Mouse (Mus musculus): Measurements from ENCODE around the gene Bcl2. TPM values are rescaled to one million over a fixed set of nuclear protein-coding genes. Genes with fewer than 3 reads are reported as not detected.
"Not testable (repeated sequence)": the region's sequence is repeated elsewhere in the genome, so short reads cannot be mapped to it uniquely, and the experiment has no call there.

Bcl2 gene
- total RNA-seq, 2 experiments from 2014 or later, result 6.1 to 8.8 TPM

DNA sequence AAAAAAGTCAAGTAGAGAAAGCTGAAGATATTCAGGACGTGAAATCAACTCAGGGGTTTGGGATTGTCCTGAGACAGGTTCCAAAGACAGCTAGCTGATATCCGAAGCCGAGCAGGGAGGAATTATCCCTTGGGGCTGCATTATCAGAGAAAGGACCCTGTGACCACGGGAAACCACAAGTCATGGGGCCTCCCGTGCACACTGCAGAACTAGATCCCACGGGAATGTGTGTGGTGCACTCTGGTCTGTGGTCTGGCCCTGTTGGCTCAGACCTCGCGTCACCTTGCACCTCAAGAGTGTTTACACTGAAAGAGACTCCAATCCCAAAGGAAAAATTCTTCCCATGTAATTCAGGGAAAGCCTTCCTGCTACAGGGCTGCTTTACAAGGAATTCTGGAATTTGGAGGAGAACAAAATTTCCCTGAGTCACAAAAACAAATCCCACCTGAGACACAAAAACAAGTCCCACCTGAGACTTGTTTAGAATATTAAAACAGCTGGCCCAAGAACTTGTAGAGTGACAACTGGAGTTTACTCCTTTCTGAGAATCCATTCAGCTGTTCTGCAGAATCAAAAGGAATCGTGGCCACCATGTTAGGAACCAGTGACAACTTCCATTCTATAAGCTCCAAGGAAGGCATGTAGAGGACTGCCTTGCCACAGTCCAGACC is 158.4 kb downstream of the Bcl2 start:
- DNase-seq, result no peak

DNA sequence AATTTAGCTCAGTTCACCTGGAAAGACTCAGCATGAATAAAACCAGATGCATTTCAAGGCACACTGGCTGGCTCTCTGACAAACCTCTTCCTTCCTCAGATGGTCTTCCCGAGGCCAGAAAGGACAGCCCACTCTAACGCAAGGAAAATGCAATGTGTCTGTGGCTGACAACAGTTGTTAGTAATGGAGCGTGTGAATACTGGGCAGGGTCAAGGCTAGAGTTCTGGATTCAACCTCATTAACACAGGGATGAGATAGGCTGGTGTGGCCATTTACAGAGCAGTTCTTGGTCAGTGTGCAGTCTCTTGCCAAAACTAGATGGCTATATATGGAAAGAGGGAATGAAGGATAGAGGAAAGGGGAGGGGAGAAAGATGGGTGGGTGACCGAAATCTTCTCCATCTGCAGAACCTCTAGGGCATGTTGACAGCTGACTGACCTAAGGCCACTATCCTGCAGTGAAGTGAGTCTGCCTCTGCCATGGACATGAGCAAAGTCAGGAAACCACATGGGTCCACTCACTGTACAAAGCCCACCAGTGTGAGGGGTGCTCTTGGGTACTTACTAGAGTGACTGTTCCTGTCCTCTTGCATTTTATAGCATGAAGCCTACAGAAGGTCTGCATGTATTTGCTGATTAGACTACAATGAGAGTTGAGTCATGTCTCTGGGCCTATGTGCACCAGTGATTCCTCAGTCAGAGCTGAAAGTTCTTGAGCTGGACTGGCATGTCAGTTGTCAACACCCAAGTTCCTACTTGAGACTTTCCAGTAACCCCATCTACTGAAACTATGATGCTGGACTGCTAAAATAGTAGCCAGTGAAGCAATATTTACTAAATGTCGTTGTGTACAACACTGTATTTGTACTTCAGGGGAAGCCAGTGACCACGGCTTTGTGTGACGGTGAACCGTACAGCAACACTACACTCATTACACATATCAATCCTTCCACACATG is 159.9 kb downstream of the Bcl2 start:
- DNase-seq, result no peak

DNA sequence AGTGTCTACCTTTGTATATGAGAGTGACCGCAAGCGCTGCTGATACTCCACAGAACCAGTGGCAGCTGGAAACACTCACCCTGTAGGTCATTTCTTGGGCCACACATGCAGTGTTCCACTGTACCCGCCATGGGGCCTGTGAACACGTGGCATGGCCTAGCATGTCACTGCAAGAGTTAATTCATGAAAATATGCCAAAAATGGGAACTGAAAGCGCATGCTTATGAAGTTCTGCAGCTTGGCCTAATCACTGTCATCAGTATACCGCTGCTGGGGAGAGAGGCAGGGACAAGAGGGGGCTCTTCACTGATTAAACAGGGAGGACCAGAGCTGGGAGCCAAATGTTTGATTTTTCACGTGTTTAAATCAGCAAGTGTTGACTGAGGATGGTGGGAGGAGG is 161.2 kb downstream of the Bcl2 start:
- no peak for DNase-seq

DNA sequence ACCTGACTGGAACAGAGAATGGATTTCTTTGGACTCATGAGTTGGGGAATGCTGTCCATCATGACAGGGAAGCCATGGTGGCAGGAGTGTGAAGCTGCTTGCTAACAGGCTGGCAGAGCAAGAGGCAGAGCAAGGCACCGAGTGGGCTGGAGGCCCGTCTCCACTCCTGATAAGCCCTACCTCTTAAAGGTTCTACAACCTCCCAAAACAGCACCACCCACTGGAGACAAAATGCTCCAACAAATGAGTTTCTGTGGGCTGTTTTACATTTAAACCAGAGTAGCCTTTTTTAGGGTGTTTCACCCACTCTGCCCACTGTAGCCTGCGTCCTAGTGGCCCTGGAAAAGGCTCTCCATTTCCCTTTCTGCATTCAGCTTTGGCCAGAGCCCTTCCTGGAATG is 163.5 kb downstream of the Bcl2 start:
- no peak for DNase-seq

DNA sequence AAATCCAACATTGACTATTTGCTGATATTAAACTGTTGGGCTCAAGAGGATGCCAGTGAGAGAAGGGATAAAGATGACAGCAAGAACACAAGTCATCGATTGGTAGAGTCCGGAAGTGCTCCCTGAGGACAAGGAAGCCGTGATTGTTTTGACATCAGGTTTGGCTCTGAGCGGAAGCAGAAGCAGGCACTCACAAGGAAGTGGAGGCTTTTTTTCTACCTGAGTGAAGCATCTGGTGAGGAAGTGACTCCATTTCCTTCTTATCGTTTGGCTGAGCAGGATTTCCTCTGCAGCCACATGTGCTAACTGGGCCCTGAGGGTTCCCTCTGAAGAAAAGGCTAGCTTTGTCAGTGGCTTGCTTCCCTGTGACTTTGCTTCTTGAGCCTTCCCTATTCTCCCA is 165.0 kb downstream of the Bcl2 start:
- no peak for DNase-seq

DNA sequence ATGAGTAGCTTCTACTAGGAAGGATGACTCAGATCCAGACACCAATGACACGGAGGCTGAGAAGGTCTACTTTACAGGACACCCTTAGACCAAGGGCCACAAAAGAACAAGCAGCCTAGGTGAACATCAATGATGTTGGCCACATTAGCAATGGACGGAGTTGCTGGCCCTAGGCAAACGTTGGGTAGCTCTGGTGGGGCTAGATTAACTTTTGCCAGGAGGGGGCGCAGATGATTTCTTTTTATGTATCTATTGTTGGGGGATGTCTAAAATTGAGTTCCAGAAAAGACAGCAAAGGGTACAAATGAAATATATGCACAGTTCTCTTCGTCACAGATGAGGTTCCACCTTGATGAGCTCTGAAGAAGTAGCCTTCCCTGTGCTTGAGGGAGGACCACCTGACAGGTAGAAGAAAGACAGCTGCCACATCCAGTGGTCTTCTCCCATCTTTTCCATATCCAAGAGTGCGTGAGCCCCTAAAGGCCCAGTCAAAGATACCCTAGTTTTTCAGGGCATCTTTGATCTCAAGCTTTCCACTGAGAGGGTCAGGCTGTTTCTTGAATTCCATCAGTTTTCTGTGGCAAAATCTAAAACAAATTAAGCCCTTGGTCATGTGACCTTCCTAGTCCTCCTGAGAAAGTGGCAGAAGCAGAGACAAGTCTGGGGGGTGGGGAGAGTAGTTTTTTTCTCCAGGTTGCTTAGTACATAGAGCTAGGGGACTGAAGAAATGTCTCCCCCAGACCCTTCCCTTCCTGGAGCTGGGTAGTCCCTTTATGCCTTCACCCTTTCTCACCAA is 169.1 kb downstream of the Bcl2 start:
- peak; percentile 79 for DNase-seq

DNA sequence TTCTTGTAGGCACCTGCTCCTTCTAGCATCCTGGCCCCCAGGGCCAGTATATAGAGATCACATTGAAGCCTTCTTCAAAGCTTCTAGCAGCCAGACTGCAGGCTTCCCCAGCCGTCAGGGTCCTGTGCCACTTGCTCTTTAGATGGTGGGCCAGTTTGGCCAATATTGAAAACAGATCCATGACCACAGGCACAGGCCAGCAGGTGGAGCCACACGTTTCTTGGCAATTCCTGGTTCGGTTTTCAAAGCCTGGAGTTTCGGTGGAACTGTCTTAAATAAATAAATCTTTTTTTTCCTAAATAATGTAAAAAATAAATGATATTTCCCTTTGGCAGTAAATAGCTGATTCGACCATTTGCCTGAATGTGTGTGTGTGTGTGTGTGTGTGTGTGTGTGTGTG is 171.3 kb downstream of the Bcl2 start:
- peak; percentile 67 for DNase-seq

DNA sequence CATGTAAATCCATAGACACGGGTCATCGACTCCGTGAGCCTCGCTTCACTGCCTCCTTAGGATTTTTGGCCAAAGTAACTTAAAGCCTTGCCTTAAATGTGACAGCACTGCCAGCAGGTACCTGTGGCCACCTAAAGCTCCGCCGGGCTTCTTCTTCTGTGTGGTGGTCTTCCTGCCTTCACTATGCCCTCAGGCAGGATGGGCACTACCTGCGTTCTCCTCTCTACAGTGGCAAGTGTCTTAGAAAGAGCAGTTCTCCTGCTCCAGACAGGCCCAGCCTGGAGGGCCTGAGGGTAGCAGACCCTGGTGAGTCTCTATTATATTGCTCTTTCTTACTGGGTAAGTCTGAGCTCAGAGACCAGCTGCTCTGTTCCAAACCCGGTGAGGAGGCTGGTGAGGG is 172.2 kb downstream of the Bcl2 start:
- DNase-seq, result no peak

DNA sequence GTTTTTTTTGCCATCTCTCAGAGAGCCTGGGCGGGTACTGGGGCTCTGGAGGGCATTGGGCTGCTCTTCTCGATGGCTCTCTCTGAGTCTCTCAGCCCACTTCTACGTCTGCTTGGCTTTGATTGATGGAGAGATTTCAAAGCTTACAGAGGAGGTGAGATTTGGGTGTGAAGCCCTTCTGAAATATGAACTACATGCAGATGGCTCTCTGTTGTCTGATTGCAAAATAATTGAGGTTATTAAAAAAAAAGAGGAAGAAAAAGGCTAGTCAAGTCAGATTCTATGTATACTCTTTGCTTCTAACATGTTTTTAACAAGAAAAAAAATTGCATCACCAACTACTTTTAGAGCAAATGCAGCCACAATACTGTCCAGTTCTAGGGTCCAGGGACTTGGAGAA is 173.9 kb downstream of the Bcl2 start:
- no peak for DNase-seq

DNA sequence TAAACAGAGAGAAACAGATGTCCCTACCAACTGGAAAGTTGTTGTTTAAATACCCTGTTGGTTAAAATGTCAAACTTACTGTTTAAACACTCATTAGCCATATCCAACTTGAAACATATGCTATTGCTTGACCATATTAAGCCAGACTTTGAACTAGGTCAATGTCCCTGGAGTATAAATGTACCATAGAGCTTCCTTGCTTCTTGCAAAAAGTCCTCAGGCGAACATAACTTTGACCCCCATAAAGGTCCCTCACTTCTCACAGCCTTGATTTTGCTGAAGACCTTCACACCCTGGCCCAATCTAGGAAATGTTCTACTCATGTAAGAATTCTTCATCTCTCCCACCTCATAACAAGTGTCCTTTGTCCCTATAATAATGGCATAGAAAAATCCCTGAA is 175.0 kb downstream of the Bcl2 start:
- DNase-seq, result no peak

DNA sequence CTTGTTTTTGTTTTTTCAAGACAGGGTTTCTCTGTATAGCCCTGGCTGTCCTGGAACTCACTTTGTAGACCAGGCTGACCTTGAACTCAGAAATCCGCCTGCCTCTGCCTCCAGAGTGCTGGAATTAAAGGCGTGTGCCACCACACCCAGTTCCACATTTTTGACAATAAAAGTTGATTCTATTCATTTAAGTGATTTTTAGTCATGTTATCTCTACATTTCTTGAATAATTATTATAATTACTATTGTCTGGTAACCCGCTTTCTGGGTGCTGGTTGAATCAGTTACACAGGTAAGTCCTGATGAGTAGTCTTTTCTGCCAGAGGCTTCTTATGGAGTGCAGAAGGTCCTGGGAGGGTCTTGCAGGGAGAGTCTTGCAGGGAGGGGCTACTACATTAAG is 179.2 kb downstream of the Bcl2 start:
- DNase-seq, result not testable (repeated sequence)

DNA sequence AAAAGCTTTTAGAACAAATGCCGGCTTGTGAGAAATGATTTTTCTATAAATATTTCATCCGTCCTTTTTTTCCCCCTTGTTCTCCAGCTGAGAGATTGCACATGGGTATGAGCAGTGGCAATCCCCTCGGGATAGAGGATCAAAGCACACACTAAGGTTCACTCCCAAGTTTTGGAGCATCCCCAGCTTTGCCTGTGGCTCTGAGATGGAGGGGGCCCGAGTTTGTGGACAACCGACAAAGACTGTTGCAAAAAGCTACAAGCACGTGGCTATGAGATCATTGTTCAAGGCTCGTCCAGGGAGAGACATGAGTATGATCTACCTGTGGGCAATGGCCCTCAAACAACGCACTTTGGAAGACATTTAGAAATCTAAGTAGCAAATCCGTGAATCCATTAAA is 184.5 kb downstream of the Bcl2 start:
- DNase-seq, result no peak

DNA sequence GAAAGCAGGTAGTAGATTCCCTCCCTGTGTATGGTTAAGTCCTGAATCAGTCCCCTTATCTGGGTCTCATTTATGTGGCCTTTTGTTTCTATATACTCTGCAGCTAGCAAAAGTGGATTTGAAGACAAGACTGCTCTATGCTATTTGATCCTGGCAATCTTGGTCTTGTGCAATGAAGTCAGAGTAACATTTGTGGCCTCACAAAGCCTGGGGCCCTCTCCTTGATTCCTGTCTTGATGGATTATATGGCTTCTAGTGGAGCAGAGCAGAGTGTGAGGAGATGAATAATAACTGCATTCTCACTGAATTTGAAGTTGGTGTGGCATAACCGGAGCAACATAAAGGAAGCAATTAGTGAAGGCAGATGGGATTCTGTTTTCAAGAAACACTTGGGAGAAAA is 186.5 kb downstream of the Bcl2 start:
- no peak for DNase-seq

DNA sequence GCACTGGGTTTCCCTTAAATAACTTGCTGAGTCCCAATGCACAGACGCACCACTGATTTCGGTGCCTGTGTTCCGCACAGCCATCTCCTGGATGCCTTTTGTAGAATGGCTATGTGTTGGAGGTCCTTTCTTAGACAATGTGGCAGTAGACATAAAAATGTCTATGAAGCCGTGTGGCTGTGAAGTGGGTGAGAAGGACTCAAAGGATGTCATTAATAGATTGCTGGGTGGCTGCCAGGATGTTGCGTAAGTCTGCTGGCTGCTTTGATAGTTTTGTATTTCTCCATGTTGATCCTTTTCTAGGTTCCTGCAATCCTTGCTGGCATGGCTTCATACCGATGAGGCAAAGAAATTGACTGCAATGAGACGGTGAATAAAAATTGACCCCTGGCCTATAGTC is 187.3 kb downstream of the Bcl2 start:
- DNase-seq, result peak; percentile 79

DNA sequence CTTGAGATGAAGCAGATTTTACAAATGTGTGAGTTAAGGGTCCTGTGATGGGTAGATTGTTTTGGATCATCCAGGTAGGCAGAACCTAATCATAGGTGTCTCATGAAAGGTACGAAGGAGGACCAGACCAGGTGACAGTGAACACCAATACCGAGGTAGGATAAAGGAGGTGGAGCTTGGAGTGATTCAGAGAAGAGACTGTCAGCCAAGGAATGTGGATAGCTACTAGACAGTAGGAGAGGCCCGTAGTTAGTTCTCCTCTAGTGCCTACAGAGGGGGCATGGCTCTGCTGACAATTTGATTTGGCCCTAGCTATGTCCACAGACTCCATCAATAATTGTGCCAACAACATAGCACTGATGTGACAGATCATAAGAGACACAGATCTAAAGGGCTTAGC is 188.0 kb downstream of the Bcl2 start:
- no peak for DNase-seq

DNA sequence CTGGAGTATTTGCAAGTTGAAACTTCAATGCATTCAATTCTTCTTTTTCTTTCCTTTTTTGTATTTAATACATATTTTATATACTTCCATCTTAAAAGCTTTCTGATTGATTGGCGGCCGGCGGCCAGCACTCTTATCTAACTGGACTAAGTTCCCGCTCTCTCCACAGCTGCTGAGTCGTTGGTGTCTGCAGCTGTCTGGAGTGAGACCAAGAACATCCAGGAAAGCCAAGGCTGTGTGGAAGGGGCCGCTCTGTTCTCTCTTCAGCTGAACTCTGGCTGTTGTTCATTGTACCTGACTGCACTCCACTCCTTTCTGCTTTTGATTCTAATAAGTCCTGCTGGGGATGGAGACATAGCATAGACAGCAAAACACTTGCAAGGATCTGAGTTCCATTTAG is 190.3 kb downstream of the Bcl2 start:
- DNase-seq, result peak; percentile 29

DNA sequence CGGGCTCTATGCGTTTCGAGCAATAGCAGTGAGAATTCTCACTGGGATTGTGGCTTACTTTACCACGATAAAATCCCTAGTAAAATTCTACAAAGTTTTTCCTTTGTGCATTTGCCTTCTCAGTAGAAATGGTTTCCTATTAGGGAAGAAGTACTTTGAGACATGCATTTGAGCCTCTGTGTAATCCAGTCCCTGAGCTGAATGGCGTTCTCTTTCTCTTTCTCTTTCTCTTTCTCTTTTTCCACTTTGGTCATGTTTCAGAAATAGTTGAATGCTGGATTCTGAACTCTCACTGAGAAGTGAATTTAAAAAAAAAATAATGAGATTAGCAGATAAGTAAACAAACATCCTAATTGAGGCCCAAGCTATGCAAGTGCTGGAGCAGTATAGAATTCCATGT is 191.1 kb downstream of the Bcl2 start:
- DNase-seq, result no peak

DNA sequence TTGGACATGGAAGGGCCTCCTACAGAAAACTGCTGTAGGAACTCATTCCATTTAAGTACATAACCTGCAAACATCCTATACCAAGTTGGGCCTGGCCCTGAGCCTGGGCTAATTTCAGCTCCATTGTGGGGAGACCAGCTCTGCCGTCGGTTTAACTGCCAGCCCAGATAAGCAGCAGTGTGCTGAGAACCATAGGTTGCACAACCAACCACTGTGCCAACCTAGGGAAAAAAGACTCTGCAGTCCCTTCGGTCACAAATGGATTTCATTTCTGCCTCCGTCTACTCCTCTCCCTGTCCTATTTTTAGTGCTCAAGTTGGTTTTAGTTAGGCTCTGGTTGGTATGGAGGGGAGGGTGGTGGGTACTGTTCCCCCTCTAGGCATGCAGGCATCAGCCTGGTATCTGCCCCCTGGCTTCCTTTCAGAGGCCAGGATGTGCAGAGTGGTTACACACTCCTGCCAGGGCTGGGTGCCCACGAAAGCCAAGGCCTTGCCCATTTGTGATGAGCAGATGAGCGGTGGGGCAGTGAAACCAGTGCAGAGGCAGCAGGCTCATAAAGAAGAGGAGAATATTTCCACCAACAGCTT is 196.4 kb downstream of the Bcl2 start:
- no peak for DNase-seq

DNA sequence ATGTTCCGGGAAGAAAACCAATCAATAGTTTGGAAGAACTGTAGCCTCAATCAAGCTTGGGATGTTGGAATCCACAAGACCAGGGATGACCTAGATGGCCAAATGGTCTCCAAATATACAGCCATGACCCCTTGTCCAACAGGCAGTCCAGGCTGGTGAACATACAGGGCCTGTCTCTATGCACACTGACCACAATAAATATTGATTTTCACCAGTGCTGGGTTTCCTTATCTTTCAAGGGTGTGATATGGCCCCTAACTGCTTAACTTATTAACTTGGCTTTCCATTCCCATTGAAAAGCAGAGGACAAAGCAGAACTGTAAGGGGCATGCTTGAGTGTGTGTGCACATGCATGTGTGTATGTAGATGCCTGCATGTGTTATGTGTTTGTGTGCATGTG is 197.0 kb downstream of the Bcl2 start:
- no peak for DNase-seq

DNA sequence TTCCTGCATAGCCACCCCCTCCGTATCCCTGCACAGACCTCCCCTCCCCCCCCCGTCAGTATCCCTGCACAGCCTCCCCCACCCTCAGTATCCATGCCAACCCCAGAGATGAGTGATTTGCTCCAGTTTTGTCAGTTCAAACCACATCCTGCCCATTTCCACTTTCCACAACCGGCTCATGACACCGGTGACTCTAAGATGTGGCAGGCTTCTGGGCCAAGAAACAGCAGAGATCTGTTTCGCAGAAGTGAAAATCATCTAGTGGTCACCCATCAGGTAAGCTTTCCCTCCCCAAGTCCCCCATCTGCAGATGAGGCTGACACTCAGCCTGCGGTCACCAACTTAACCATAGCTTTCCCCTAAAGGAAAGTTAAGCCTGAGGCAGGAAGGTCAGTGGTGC is 198.5 kb downstream of the Bcl2 start:
- DNase-seq, result no peak

DNA sequence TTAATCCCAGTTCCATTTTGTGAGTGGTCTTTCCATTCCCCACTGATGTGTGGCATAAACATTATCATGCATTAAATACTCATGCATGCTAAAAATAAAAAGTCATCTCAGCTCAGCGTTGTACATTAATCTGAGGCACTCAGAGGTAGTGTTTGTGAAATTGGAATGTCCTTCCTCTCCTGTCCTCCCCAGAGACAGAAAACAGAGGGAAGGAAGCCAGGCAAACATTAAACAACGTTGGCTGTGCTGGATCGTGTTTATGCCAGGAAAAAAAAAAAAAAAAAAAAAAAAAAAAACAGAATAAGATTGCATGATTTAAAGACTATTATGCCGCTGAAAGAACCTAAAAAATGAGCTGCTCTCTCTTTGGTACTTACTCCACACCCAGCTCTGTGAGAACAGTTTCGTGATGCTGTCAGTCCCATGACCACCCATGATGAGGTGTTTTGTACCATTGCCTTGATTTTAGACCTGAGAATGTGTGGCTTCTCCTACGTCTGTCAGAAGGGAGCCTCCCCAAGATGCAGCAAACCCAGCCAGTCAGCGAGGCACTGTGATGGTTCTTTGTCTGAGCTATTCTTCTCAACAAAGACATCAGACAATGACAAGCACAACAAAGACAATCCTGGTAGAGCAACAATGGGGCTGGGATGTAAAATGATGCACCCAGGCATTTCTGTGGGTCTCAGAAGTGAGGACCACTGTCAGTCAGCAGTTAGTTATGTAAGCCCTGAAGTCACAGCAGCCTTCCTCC is 200.0 kb downstream of the Bcl2 start:
- peak; percentile 15 for DNase-seq

DNA sequence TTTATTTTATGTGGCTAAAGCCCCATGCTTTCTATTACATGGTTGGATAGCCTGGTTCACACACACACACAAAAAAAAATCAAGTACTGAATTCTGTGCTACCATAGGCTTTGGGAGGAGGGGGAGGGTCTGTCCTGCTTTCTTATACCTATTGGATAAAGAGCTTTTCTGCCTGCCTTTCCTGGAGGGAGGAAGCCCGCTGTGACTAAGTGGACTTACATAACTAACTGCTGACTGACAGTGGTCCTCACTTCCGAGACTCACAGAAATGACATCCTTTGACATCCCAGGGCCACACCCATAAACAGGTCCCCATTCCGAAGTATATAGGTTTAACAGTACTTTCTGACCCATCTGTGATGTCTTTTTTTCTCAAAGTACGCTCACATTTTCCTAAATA is 200.6 kb downstream of the Bcl2 start:
- DNase-seq, result no peak

Data from adrenal gland, postnatal 10 days (tissue).